Mouse (Mus musculus) thymus, adult 2 months (tissue): Measurements from ENCODE around the gene H13.

Source experiments
- CTCF ChIP-seq: fragments of 200-500 bp; IDR thresholded peaks from 2 replicates; pipeline ENCODE4 v1.5.1; 2012; ENCODE audit warnings: mild to moderate bottlenecking, control low read depth, low read length, moderate library complexity, borderline replicate concordance; ENCODE audit not compliant: control insufficient read depth, poor library complexity, insufficient read depth; ENCODE audit errors: extremely low read depth
- POLR2A ChIP-seq: fragments of 200-500 bp; IDR thresholded peaks from 2 replicates; pipeline ENCODE4 v1.6.1; 2012; ENCODE audit warnings: mild to moderate bottlenecking, low read length, control low read depth, moderate library complexity; ENCODE audit not compliant: control insufficient read depth, poor library complexity, insufficient read depth; ENCODE audit errors: extremely low read depth

DNA sequence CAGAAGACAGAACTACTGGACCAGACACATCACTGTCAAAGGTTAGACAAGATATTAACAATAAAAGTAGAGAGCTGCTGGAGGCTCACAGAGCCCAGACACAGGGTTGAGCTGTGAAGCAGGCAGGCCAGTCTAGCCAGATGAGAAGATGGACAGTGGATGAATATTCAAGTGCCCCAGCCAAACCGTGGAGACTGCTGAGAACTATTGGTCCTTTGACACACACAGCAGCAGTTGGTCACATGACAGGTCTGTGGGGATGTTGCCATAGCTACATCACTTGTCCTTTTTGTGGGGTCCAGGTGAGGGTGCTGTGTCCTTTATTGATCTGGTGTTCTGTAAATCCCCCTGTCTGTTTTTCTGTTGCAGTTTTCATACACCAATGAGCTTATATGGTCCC, 44.0 kb upstream of the H13 start:
- TF ChIP-seq POLR2A (no peak), CTCF (no peak)
